Comparison of ENCODE assay signal across 15 mouse cellular contexts in genomic region chr11:106598339-106598738, GRCm38 (mm10). TPM values are rescaled to one million over a fixed set of nuclear protein-coding genes. Genes with fewer than 3 reads are reported as not detected.
DNase-seq lines count a peak whose midpoint lies in the region; ATAC-seq and TF ChIP-seq lines count a peak whose summit lies in the region.
"Had no signal": no experiment of that assay in that cellular context is flagged by ENCODE, and none has a peak within 500 bp of the region (broad histone marks: within the 10 kb centered on the region; RNA-seq: fewer than 3 reads in every experiment).

No protein-coding gene starts in this region.

- no peaks in the 10 kb centered on the region; the same call in 1 of the 2 replicates for H3K79me2 ChIP-seq in MEL (ENCODE audit: control insufficient read depth, insufficient read depth, low read length, poor library complexity)

- H3K9me3 ChIP-seq in kidney, embryonic 14.5 days (ENCODE audit: control insufficient read depth, low read length), result no peaks in the 10 kb centered on the region
- H3K9me3 ChIP-seq in MEL (replicated peaks; ENCODE audit: insufficient read depth, low read length), result no peaks in the 10 kb centered on the region

- 66% methylated on average over 6 of the region's 6 CpGs for WGBS in kidney, embryonic 14.5 days
- WGBS in kidney, adult 2 months, result 65% methylated on average over 6 of the region's 6 CpGs

- 0 out of 2 replicates have a peak, but pooled peaks cover 3% of the 10 kb centered on the region for H3K4me1 ChIP-seq in kidney, embryonic 14.5 days (ENCODE audit: control insufficient read depth, insufficient read depth, low read length)
- H3K4me1 ChIP-seq in kidney, adult 2 months (ENCODE audit: control insufficient read depth, insufficient read depth, low read length), result peaks cover 2% of the 10 kb centered on the region
- H3K4me1 ChIP-seq in MEL (ENCODE audit: control insufficient read depth in 1 of 2, insufficient read depth in 2 of 2, low read length in 2 of 2), result peaks cover 5 to 29% of the 10 kb centered on the region in 2 experiments

- no peak overlapping the region for H3K27ac ChIP-seq in kidney, embryonic 14.5 days (ENCODE audit: low read depth, low read length)
- no peak overlapping the region for H3K27ac ChIP-seq in kidney, adult 2 months (ENCODE audit: insufficient read depth, low read depth, low read length)
- H3K27ac ChIP-seq in MEL (ENCODE audit: control insufficient read depth, low read depth, low read length), result peak overlapping the region; percentile 65
- H3K27ac ChIP-seq: heart, adult 2 months; stomach, postnatal 0 days had no signal

- TF ChIP-seq RAD21 in MEL (IDR thresholded peaks at IDR 0.05; ENCODE audit: low read depth, low read length), result no peak

- no peak for TF ChIP-seq POLR2A in kidney, adult 2 months (IDR thresholded peaks at IDR 0.05; ENCODE audit: low read depth, low read length)
- no peak for TF ChIP-seq POLR2A in MEL (IDR thresholded peaks at IDR 0.05; ENCODE audit: control insufficient read depth in 1 of 2, insufficient read depth in 1 of 2, low read depth in 1 of 2, low read length in 2 of 2, poor library complexity in 1 of 2)

- DNase-seq in kidney, adult 2 months, result no peak
- peak; percentile 97 for DNase-seq in MEL (ENCODE audit: low read depth, low spot score)
- DNase-seq in cerebellum, adult 9-11 months, result no peak
- DNase-seq in ovary, postnatal 14 days (ENCODE audit: low spot score), result no peak
- DNase-seq: cerebellum, postnatal 25 days; heart, adult 2 months; heart, postnatal 4 days; kidney, adult 11 months; layer of hippocampus, adult 9-11 months; lung, postnatal 14 days had no signal

- ATAC-seq in kidney, embryonic 14.5 days (ENCODE audit: low FRiP score, low TSS enrichment), result 0 out of 2 replicates have a peak, but pooled peaks have one; percentile 62
- ATAC-seq in granulocyte monocyte progenitor cell, adult 5-6 weeks (replicated peaks; ENCODE audit: poor library complexity, severe bottlenecking), result peak; percentile 85
- ATAC-seq in megakaryocyte progenitor cell, adult 5-6 weeks (replicated peaks; ENCODE audit: poor library complexity), result peak; percentile 89
- ATAC-seq: forebrain, embryonic 16.5 days had no signal

- no peaks in the 10 kb centered on the region for H3K27me3 ChIP-seq in kidney, embryonic 14.5 days (ENCODE audit: control insufficient read depth, insufficient read depth, low read length)
- no peaks in the 10 kb centered on the region for H3K27me3 ChIP-seq in kidney, adult 2 months (replicated peaks; ENCODE audit: control insufficient read depth, insufficient read depth, low read length)
- H3K27me3 ChIP-seq in MEL (ENCODE audit: control insufficient read depth in 1 of 2, insufficient read depth in 2 of 2, low read length in 2 of 2), result no peaks in the 10 kb centered on the region

- peak; percentile 94 to 98 for TF ChIP-seq EP300 in MEL (IDR thresholded peaks at IDR 0.05; ENCODE audit: low read depth in 1 of 2, low read length in 2 of 2)

- H3K9ac ChIP-seq in kidney, embryonic 14.5 days (ENCODE audit: low read depth, low read length), result no peak overlapping the region
- no peak overlapping the region for H3K9ac ChIP-seq in MEL (ENCODE audit: control insufficient read depth, low read depth, low read length, poor library complexity, severe bottlenecking)

- no peaks in the 10 kb centered on the region for H3K36me3 ChIP-seq in kidney, embryonic 14.5 days (ENCODE audit: control insufficient read depth, insufficient read depth, low read length)
- H3K36me3 ChIP-seq in kidney, adult 2 months (ENCODE audit: control insufficient read depth, insufficient read depth, low read length), result no peaks in the 10 kb centered on the region
- peaks cover 0 to 14% of the 10 kb centered on the region in 2 experiments; a peak in 2 of 4 replicates for H3K36me3 ChIP-seq in MEL (ENCODE audit: control insufficient read depth in 1 of 2, insufficient read depth in 2 of 2, low read length in 2 of 2)

- no peak overlapping the region for H3K4me2 ChIP-seq in kidney, embryonic 14.5 days (replicated peaks; ENCODE audit: low read depth, low read length)

- TF ChIP-seq CTCF in kidney, adult 2 months (conservative IDR thresholded peaks at IDR 0.05; ENCODE audit: insufficient read depth, insufficient read length, low read depth, low read length), result no peak
- no peak for TF ChIP-seq CTCF in MEL (IDR thresholded peaks at IDR 0.05 in 2 of 3, conservative IDR thresholded peaks at IDR 0.05 in 1 of 3; ENCODE audit: control insufficient read depth in 1 of 3, insufficient read depth in 1 of 3, low read depth in 2 of 3, low read length in 3 of 3, poor library complexity in 1 of 3, severe bottlenecking in 1 of 3)

- H3K4me3 ChIP-seq in kidney, embryonic 14.5 days (ENCODE audit: low read length), result no peak overlapping the region
- no peak overlapping the region for H3K4me3 ChIP-seq in kidney, adult 2 months (ENCODE audit: insufficient read depth, low read depth, low read length)
- H3K4me3 ChIP-seq in MEL (ENCODE audit: control insufficient read depth in 1 of 2, insufficient read depth in 1 of 2, low read depth in 2 of 2, low read length in 2 of 2), result no peak overlapping the region
- H3K4me3 ChIP-seq: heart, adult 2 months had no signal

TF ChIP-seq in MEL, 35 proteins besides CTCF, POLR2A, EP300 and RAD21 (continues in another document):
- no peak for TF ChIP-seq KAT2A (conservative IDR thresholded peaks at IDR 0.05; ENCODE audit: low read depth, low read length)
- peak; percentile 60; the same call in 1 of the 2 replicates for TF ChIP-seq MEF2A (IDR thresholded peaks at IDR 0.05; ENCODE audit: extremely low read depth, insufficient replicate concordance, low read depth, low read length, poor library complexity, severe bottlenecking)
- TF ChIP-seq NRF1 (IDR thresholded peaks at IDR 0.05; ENCODE audit: insufficient read depth, low read depth, low read length, poor library complexity, severe bottlenecking), result 0 out of 2 replicates have a peak, but pooled peaks have one; percentile 18
- TF ChIP-seq SIN3A (IDR thresholded peaks at IDR 0.05; ENCODE audit: low read length), result peak; percentile 97
- no peak; the same call in 1 of the 2 replicates for TF ChIP-seq MAFK (IDR thresholded peaks at IDR 0.05; ENCODE audit: borderline replicate concordance, low read depth, low read length)
- TF ChIP-seq CHD2 (IDR thresholded peaks at IDR 0.05; ENCODE audit: low read length), result no peak
- TF ChIP-seq SMC3 (IDR thresholded peaks at IDR 0.05; ENCODE audit: low read depth, low read length), result no peak
- TF ChIP-seq E2F4 (IDR thresholded peaks at IDR 0.05; ENCODE audit: borderline replicate concordance, low read depth, low read length), result no peak
- no peak for TF ChIP-seq NELFE (IDR thresholded peaks at IDR 0.05; ENCODE audit: low read depth, low read length)
- no peak for TF ChIP-seq POLR2AphosphoS2 (IDR thresholded peaks at IDR 0.05; ENCODE audit: low read length)
- TF ChIP-seq ZNF384 (IDR thresholded peaks at IDR 0.05; ENCODE audit: low read depth, low read length), result no peak; the same call in 1 of the 2 replicates
- TF ChIP-seq GABPA (IDR thresholded peaks at IDR 0.05; ENCODE audit: low read depth, low read length), result no peak
- TF ChIP-seq ZKSCAN1 (IDR thresholded peaks at IDR 0.05; ENCODE audit: low read depth, low read length), result peak; percentile 63; the same call in 1 of the 2 replicates
- peak; percentile 98 for TF ChIP-seq GATA1 (IDR thresholded peaks at IDR 0.05; ENCODE audit: low read depth, low read length)
- no peak for TF ChIP-seq USF2 (IDR thresholded peaks at IDR 0.05; ENCODE audit: borderline replicate concordance in 1 of 2, insufficient read depth in 1 of 2, low read depth in 1 of 2, low read length in 2 of 2)
- 0 out of 2 replicates have a peak, but pooled peaks have one; percentile 53 for TF ChIP-seq UBTF (IDR thresholded peaks at IDR 0.05; ENCODE audit: borderline replicate concordance, insufficient read depth, low read depth, low read length)
- TF ChIP-seq MYC (IDR thresholded peaks at IDR 0.05; ENCODE audit: low read depth, low read length), result peak; percentile 99
- TF ChIP-seq ZMIZ1 (IDR thresholded peaks at IDR 0.05; ENCODE audit: low read depth, low read length), result no peak
- TF ChIP-seq POLR2AphosphoS5 (IDR thresholded peaks at IDR 0.05; ENCODE audit: borderline replicate concordance, low read depth, low read length), result no peak
- no peak for TF ChIP-seq MYB (IDR thresholded peaks at IDR 0.05; ENCODE audit: low read depth, low read length)
- TF ChIP-seq HCFC1 (IDR thresholded peaks at IDR 0.05; ENCODE audit: low read depth, low read length), result peak; percentile 66
- TF ChIP-seq TBP (IDR thresholded peaks at IDR 0.05; ENCODE audit: low read depth, low read length), result peak; percentile 96
- TF ChIP-seq USF1 (IDR thresholded peaks at IDR 0.05; ENCODE audit: low read depth, low read length), result 0 out of 2 replicates have a peak, but pooled peaks have one; percentile 21
- peak; percentile 91 for TF ChIP-seq TAL1 (IDR thresholded peaks at IDR 0.05; ENCODE audit: low read length)
- peak; percentile 97 for TF ChIP-seq MAX (IDR thresholded peaks at IDR 0.05; ENCODE audit: low read length)
- peak; percentile 95 for TF ChIP-seq MXI1 (IDR thresholded peaks at IDR 0.05; ENCODE audit: low read depth, low read length)
- peak; percentile 83 for TF ChIP-seq ELF1 (IDR thresholded peaks at IDR 0.05; ENCODE audit: low read depth, low read length)
- TF ChIP-seq BHLHE40 (IDR thresholded peaks at IDR 0.05; ENCODE audit: borderline replicate concordance, low read depth, low read length), result no peak
- TF ChIP-seq MAZ (IDR thresholded peaks at IDR 0.05; ENCODE audit: low read depth, low read length), result 0 out of 2 replicates have a peak, but pooled peaks have one; percentile 53
- no peak for TF ChIP-seq CHD1 (IDR thresholded peaks at IDR 0.05; ENCODE audit: low read depth, low read length)
- TF ChIP-seq RCOR1 (IDR thresholded peaks at IDR 0.05; ENCODE audit: low read depth, low read length), result peak; percentile 82
- TF ChIP-seq TCF12 (IDR thresholded peaks at IDR 0.05; ENCODE audit: low read depth, low read length), result peak; percentile 95

RNA-seq across cellular contexts. Expression of gene Tex2, which starts 14.9 kb away (rescaled TPM):
- 5.0 and 9.7 TPM in 2 replicates for polyA plus RNA-seq in kidney, embryonic 14.5 days (2014; fragmentation: Nextera tagmentation; extraction: Ambion mirVana)
- polyA plus RNA-seq in kidney, adult 2 months (2012; rRNA removed), result 33.0 and 37.2 TPM in 2 replicates
- total RNA-seq in MEL (2012; rRNA removed), result 21.9 and 24.8 TPM in 2 replicates
- 10 to 100 TPM in 1 of 2 experiments, not detected in 1; 13.7 TPM for polyA plus RNA-seq in MEL (2012; ENCODE audit: insufficient read depth in 1 of 2, insufficient read length in 2 of 2, low read depth in 1 of 2, low replicate concordance in 2 of 2, missing spikeins in 1 of 2)
- total RNA-seq in granulocyte monocyte progenitor cell, adult 5-6 weeks (2014; fragmentation: Nextera tagmentation), result 73.6 and 80.2 TPM in 2 replicates
- 77.5 and 84.3 TPM in 2 replicates for total RNA-seq in granulocyte monocyte progenitor cell, adult 5-6 weeks (2017)
- total RNA-seq in megakaryocyte progenitor cell, adult 5-6 weeks (2015), result 48.2 and 52.8 TPM in 2 replicates
- 77.8 and 78.5 TPM in 2 replicates for total RNA-seq in megakaryocyte progenitor cell, adult 5-6 weeks (2017)
